Mouse (Mus musculus) adrenal gland, adult (tissue): ENCODE measurements around the gene Tulp1.

Experiments used
- DNase-seq, 2 experiments: peaks; one replicate each; pipeline ENCODE4 v3.0.0; 2022 to 2023; ENCODE audit warnings: low spot score in 1 of 2; ENCODE audit not compliant: inconsistent age in 2 of 2

Gene Tulp1

DNA sequence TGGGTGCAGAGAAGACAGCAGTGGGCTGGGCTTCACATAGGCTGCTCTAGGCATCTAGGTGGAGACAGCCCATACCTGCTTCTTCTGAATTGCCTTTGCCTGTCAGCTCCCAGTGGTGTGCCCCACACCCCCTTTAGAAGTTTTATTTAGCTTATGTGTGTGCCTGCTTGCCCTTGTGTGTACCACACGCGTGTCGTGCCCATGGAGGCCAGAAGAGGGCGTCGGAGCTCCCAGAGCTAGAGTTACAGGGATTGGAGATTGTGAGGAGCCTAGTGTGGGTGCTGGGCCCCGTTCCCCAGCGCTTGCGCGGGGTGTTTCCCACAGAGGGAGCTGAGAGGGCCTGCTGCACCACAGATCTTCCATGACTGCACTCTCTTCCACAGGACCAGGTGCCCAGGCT is 48.5 kb downstream of the Tulp1 start:
- DNase-seq = no peak

DNA sequence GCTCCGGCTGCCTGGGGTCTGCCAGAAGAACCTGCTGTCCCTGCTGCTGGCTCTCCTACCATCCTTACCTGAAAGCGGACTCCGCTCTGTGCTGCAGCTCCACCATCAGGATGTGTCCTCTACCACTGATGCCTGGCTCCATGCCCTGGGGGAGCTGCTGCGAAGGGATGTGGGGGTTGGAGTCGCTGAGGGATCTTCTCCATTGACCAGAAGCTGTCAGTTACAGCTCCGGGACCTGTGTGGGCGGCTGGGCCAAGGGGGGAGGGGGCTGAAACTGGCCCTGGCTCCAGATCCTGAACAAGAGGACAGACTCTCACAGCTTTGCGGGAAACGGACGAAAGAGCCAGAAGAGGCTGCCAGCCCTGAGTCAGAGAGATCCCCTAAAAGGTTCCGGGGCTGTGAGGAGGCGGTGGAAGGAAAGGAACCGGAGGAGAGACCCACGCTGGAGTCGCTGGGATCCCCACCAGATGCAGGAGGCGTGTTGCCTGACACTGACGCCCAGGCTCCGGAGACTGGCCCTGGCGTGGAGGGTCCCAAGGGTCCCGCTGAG is 49.3 kb downstream of the Tulp1 start:
- DNase-seq = no peak

DNA sequence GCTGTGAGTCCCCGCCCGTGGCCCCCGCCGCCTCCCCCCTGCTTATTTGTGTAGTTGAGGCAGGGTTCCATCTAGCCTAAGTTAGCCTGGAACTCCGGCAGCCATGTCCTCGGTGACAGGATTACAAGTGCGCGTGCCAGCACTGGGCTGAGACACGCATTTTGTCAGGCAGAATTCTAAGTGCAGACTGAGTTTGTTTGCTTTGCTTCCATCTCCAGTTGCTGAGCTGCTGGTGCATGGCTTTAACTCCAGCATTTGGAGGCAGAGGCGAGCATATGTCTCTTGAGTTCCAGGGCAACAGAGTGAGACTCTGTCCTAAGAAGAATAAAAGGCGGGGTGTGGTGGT is 51.2 kb downstream of the Tulp1 start:
- DNase-seq = no peak

DNA sequence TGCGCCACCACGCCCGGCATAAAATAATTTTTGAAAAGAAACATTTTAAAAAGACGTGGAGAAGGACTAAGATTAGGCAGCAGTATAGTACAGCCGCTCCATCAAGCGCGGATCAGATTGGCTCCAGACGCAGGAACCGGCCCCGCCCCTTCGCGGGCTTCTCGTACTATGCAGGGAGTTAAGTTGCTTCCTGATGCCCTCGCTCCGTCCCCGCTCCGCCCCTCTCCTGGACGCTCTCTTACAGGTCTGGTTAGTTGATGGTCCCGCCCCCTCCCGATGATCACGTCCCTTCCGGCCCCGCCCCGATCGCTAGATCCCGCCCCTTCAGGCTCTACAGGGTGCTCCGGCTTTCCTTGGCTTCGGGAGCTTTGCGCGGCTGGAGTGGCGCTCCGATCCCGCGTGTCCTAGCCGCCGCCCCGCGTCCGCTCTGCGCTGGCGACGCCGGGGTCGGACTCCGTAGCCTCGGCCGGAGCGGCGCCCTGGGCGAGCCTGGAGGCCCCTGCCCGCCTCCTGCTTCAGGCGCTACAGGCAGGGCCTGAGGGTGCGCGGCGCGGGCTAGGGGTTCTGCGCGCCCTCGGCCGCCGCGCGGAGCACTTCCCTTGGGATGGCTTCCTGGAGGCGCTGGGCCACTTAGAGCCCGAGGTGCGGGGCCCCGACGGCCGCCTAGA is 51.7 kb downstream of the Tulp1 start, which contains the start of gene Fance:
Fance (plus strand) TSS at position 308 of the 668 bp plus-strand sequence.
- DNase-seq = peak; percentile 96 to 98

DNA sequence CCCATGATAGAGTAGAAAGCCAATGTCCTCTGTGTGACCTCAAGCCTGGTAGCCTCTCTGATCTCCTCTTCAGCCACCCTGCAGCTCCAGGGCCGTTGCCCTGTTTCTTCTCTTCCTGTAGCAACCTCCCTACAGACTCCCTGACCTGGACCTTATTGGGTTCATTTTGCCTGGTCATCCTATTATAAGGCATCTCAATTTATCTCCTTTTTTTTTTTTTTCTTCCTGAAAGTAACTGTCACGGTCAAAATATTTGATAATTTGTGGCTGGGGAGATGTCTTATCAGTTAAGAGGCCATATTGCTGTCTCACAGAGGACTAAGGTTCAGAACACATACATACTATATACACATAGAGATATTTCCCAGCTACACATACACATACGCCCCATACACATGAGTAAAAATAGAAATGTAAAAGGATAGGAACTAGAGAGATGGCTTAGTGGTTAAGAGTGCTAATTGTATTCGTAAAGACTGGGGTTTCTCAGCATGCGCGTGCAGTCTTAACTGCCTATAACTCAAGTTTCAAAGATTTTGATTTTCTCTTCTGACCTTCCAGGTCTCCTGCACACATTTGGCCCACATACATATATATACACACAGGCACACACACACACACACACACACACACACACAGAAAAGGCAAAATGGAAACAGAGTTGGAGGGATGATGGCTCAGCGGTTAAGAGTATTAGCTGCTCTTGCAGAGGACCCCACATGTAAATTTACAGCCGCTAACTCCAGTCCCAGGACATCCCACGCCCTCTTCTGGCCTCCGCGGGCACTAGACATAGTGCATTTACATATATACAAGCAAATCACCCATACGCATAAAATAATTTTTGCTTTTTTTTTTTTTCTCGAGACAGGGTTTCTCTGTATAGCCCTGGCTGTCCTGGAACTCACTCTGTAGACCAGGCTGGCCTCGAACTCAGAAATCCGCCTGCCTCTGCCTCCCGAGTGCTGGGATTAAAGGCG is 52.5 kb downstream of the Tulp1 start:
- peak; percentile 53 to 68 for DNase-seq

DNA sequence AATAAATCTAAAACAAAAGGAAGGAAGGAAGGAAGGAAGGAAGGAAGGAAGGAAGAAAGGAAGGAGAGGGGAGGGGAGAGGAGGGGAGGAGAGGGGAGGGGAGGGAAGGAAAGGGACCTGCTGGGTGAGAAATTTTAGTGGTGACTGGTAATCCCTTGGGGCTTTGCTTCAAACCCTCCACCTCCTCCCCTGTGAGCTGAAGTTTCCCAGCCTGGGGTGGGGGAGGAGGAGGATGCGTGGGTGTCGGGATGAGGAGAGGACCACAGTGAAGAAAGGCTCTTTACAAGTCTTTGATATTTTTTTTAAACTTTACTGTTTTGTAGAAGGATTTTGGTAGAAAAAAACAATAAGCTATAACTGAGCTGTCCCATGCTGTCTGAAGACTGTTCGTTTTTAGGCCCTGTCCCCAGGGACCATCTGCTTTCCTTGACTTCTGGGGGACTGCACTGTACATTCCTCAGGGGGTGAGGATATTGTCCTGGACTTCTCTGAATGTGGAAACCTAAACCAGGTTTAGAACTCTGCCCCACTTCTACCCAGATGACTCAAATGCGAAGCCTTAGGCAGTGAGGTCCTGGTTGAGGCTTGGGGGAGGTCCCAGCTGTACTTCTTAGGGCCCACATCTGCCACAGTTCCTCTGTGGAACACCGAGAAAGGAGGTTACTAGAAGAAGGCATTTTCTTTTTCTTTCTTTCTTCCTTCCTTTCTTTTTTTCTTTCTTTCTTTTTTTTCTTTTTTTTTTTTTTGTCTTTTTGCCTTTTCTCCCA is 53.5 kb downstream of the Tulp1 start:
- DNase-seq = no peak

DNA sequence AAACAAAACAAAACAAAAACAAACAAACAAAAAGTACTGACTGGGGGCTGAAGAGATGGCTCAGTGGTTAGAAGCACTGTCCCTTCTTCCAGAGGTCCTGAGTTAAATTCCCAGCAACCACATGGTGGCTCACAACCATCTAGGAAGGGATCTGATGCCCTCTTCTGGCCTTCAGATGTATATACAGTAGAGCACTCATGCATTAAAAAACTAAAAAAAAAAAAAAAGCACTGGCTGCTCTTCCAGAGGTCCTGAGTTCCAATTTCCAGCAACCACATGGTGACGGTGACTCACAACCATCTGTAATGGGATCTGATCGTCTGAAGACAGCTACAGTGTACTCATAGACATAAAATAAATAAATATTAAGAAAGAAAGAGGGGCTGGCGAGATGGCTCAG is 54.2 kb downstream of the Tulp1 start:
- DNase-seq = no peak

DNA sequence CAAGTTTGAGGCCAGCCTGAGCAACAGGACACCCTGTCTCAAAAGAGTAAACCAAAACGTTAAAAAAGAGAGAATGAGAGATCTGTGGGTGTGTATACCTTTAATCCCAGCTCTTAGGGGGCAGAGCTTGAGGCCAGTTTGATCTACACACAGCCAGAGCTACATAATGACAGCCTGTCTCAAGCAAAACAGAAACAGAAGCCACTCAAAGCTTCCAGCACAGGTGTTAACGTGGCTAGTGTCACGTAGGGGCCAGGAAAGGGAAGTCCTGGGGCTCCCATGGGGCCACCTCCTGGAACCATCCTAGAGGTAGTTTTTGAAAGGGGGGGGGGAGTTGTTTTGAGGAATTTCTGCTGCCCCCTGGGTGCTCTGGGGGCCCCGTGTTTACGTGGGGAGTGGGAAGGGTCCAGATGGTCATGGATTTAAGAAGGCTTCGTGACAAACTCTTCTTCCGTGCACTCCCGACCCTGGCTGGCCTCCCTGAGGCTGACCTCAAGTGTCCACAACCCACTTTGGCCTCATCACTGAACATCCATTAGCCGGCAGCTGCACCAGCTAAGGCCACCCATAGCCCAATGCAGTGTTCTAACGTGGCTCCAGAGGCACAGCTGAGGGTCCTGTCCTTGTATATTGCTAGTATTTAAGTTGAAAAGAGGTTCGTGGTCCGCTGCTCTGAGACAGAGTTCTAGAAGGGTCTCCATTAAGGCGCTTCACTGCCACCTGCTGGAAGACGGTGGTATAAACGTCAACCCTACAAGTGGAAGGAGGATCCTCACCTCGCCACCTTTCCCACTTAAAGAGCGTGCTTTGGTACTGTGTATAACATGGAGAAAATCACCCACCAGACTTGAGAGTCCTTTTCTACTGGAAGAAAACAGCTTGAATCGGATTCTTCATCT is 56.5 kb downstream of the Tulp1 start:
- peak; percentile 86 to 96 for DNase-seq

DNA sequence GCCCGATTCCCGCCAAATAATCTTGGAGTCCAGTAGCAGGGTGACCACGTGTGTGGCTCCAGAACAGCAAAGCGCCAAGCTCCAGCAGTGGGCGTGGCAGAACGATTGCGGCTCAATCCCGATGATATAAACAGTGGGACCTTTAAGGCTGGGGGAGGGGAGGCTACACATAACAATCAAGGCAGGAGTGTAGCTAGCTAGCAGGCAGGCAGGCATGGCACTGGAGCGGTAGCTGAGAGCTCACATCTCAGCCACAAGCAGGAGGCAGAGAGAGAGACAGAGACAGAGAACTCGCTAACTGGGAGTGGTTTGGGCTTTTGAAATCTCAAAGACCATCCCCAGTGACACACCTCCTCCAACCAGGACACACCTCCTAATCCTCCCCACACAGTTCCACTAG is 59.9 kb downstream of the Tulp1 start:
- DNase-seq = no peak
